Mouse (Mus musculus): ENCODE measurements around the gene Zdhhc24.

DNA sequence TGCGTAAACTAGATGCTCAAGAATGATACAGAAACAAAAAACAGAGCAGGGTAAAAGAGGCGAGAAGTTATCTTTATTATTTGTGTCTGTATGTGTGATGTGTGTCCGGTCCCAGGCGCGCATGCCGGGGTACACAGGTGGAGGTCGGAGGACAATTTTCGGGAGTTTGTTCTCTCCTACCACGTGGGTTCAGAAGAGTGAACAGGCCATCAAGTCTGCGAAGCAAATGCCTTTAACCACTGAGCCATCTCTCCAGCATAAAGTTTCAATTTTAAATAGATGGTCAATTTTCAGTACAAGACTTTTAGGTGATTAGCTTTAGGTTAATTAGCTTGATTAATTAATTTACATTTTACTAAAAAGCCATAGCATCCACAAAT, 846 bp downstream of the Zdhhc24 start:
- TF ChIP-seq CTCF (IDR thresholded peaks at IDR 0.05; ENCODE audit: extremely low read depth, insufficient read depth, low read length) (no peak), POLR2A (IDR thresholded peaks at IDR 0.05; ENCODE audit: extremely low read depth, insufficient read depth, low read length) (no peak)
